Mouse (Mus musculus) adrenal gland (tissue): ENCODE results near the gene Gpr137.

Source experiments
- intact Hi-C: fragments of 180-260 bp; cut with DNase I; formaldehyde crosslinking; loops from one replicate; pipeline ENCODE4 v1.15.1; 2025

The Gpr137 gene

GRCm38 (mm10) chr19:6974211-6975205, 32.2 kb upstream of the Gpr137 start, which contains the start of gene Ppp1r14b:
Gene Ppp1r14b (plus strand): TSS chr19:6974968.
- intact Hi-C loops, result loop anchor here (5.0 kb wide), 2 partner anchors 32 to 47 kb away; partner anchors contain the start of genes Bad, Catsperz and Gpr137

GRCm38 (mm10) chr19:6973581-6974190, 31.4 kb upstream of the Gpr137 start:
- intact Hi-C loops, result loop anchor here (5.0 kb wide), 1 partner anchor 46 kb away; the partner anchor contains the start of gene Catsperz

GRCm38 (mm10) chr19:6972247-6972917, 30.1 kb upstream of the Gpr137 start:
- intact Hi-C loops, result loop anchor here (5.0 kb wide), 1 partner anchor 45 kb away; the partner anchor contains the start of gene Catsperz

- intact Hi-C loops, result loop anchor here (5.0 kb wide), 1 partner anchor 44 kb away; the partner anchor contains the start of gene Catsperz
Observed at GRCm38 (mm10) chr19:6971644-6972043, 29.4 kb upstream of the Gpr137 start.

- intact Hi-C loops, result loop anchor here (5.0 kb wide), 1 partner anchor 43 kb away; the partner anchor contains the start of gene Catsperz
Observed at GRCm38 (mm10) chr19:6970460-6971085, 28.3 kb upstream of the Gpr137 start.

- intact Hi-C loops, result loop anchor here (5.0 kb wide), 1 partner anchor 43 kb away; the partner anchor contains the start of gene Catsperz
Observed at GRCm38 (mm10) chr19:6969665-6970381, 27.5 kb upstream of the Gpr137 start.

- intact Hi-C loops, result no loop called here
Observed at GRCm38 (mm10) chr19:6969291-6969664, 27.0 kb upstream of the Gpr137 start.

- intact Hi-C loops, result no loop called here
Observed at GRCm38 (mm10) chr19:6968491-6969271, 26.4 kb upstream of the Gpr137 start.

GRCm38 (mm10) chr19:6956461-6956860, 14.2 kb upstream of the Gpr137 start:
- intact Hi-C loops, result no loop called here

- intact Hi-C loops, result no loop called here
Observed at GRCm38 (mm10) chr19:6955424-6955823, 13.1 kb upstream of the Gpr137 start.

- intact Hi-C loops, result no loop called here
Observed at GRCm38 (mm10) chr19:6954046-6954445, 11.8 kb upstream of the Gpr137 start.

GRCm38 (mm10) chr19:6952712-6953037, 10.4 kb upstream of the Gpr137 start:
- intact Hi-C loops, result no loop called here

- intact Hi-C loops, result no loop called here
Observed at GRCm38 (mm10) chr19:6951994-6952711, 9.9 kb upstream of the Gpr137 start.

- intact Hi-C loops, result no loop called here
Observed at GRCm38 (mm10) chr19:6951381-6951968, 9.2 kb upstream of the Gpr137 start.

GRCm38 (mm10) chr19:6950613-6951153, 8.4 kb upstream of the Gpr137 start:
- intact Hi-C loops, result no loop called here

- intact Hi-C loops, result no loop called here
Observed at GRCm38 (mm10) chr19:6949951-6950350, 7.7 kb upstream of the Gpr137 start.

- intact Hi-C loops, result no loop called here
Observed at GRCm38 (mm10) chr19:6949532-6949931, 7.3 kb upstream of the Gpr137 start.

- intact Hi-C loops, result no loop called here
Observed at GRCm38 (mm10) chr19:6948186-6948585, 5.9 kb upstream of the Gpr137 start.
